Mouse (Mus musculus): ENCODE measurements around the gene Apopt1. TPM values are rescaled to one million over a fixed set of nuclear protein-coding genes. Genes with fewer than 3 reads are reported as not detected.
"Not testable (repeated sequence)": the region's sequence is repeated elsewhere in the genome, so short reads cannot be mapped to it uniquely, and the experiment has no call there.

Gene Apopt1
- polyA plus RNA-seq, 1 experiment from 2014 or later = 56.8 TPM

DNA sequence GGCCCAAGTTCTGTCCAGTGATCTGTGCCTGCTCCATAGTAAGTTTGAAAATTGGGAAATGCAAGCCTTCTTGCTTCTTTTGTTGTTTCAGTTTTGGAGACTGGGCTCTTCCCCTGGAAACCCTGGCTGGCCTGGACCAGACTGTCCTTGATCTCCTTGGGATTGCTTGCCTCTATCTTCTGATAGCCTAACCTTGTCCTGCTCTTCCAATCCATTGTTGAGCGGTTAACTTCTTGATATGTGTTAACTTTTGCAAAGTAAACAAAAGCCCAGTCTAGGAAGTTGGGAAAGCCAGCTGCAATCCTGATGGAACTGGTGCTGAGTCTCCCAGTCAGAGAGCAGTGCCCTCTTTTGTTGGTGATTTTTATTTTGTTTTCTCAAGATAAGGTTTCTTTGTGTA, 14.9 kb downstream of the Apopt1 start:
- Histone ChIP-seq H3K27me3 (ENCODE audit: control insufficient read depth, insufficient read depth, low read depth, low read length) (no peaks in the 10 kb centered on the region), H3K4me1 (ENCODE audit: control insufficient read depth, insufficient read depth, low read length) (peaks cover 6% of the 10 kb centered on the region), H3K9ac (ENCODE audit: low read depth, low read length) (no peak overlapping the region), H3K9me3 (replicated peaks; ENCODE audit: control insufficient read depth, low read length, poor library complexity, severe bottlenecking) (no peaks in the 10 kb centered on the region), H3K27ac (ENCODE audit: low read length) (no peak overlapping the region), H3K4me2 (ENCODE audit: low read length) (no peak overlapping the region), H3K36me3 (ENCODE audit: control insufficient read depth, insufficient read depth, low read length) (peaks cover 5% of the 10 kb centered on the region; the same call in 1 of the 2 replicates), H3K4me3 (ENCODE audit: low read depth, low read length) (no peak overlapping the region)
- 100% methylated on average over 1 of the region's 1 CpGs for WGBS
- ATAC-seq = no peak

DNA sequence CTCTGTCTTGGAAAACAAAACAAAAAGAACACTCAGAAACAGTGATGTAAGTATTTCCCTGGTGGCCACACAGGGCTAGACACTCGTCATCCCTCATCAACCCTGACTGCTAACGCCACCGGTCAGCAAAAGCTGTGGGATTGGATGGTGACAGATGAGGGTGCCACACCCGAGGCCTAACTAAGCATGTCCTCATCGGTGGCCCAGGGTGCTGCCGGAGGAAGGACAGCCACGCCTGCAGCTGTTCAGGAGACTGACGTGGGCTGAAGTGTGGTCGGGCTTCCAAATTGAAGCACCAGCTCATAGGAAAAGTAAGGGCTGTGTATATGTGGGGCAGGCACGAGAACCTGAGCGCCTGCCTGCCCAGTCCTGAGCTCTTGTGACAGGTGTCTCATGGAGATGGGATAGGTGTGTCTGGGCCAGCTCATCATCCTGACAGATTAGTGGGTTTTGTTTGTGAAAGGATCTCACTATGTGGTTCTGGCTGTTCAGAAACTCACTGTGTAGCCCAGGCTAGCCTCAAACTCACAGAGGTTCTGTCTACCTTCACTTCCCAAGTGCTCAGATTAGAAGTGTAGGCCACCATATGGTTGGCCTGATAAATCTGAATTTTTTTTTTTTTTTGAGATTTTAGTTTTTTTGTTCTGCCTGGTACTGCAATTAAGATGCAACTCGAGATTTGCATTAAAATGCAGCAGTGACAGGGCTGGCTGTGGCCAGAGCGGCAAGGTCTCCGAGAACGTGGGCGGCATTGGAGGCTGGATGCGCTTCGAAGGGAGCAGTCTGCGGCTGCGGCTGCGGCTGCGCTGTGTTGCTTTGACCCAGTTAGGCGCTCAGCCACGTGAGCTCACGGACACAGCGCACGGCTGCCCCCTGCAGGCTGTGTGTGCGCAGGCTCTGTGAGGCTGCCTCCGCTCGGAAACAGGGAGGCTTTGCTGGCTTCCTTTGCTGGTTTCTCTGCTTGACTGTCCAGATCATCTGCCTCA, 19.1 kb downstream of the Apopt1 start:
- peak overlapping the region; percentile 15; the same call in 1 of the 2 replicates for H3K4me3 ChIP-seq (ENCODE audit: low read depth, low read length)
- H3K9me3 ChIP-seq (replicated peaks; ENCODE audit: control insufficient read depth, low read length, poor library complexity, severe bottlenecking) = no peaks in the 10 kb centered on the region
- peaks cover 6% of the 10 kb centered on the region for H3K4me1 ChIP-seq (ENCODE audit: control insufficient read depth, insufficient read depth, low read length)
- H3K4me2 ChIP-seq (ENCODE audit: low read length) = peak overlapping the region; percentile 48
- peak overlapping the region; percentile 57 for H3K9ac ChIP-seq (ENCODE audit: low read depth, low read length)
- peak; percentile 94 for ATAC-seq
- 0 out of 2 replicates have a peak, but pooled peaks cover 3% of the 10 kb centered on the region for H3K36me3 ChIP-seq (ENCODE audit: control insufficient read depth, insufficient read depth, low read length)
- WGBS = 32% methylated on average over 30 of the region's 30 CpGs
- peak overlapping the region; percentile 53 for H3K27ac ChIP-seq (ENCODE audit: low read length)
- H3K27me3 ChIP-seq (ENCODE audit: control insufficient read depth, insufficient read depth, low read depth, low read length) = no peaks in the 10 kb centered on the region

DNA sequence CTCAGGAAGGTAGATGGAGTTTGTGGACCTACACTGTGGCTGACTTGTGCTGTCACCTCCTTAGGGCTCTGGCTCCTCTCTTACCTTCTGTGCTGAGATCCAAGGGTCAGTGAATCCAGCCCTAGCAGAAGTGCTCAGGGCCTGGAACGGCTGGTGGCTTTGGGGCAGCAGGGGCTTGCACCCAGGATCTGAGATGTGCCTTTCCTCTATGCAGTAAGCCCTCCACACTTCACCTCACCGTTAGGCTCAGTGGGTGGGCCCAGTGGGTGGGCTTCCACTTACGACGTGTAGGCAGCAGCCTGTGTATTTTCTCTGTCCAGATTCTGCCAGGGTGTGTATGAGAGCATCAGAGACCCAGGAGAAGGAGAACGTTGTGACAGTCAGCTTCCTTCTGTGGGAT, 19.9 kb downstream of the Apopt1 start:
- 0 out of 2 replicates have a peak overlapping the region, but pooled peaks have one; percentile 13 for H3K27ac ChIP-seq (ENCODE audit: low read length)
- 56% methylated on average over 5 of the region's 5 CpGs for WGBS
- H3K27me3 ChIP-seq (ENCODE audit: control insufficient read depth, insufficient read depth, low read depth, low read length) = no peaks in the 10 kb centered on the region
- no peaks in the 10 kb centered on the region for H3K36me3 ChIP-seq (ENCODE audit: control insufficient read depth, insufficient read depth, low read length)
- peak overlapping the region; percentile 48 for H3K4me2 ChIP-seq (ENCODE audit: low read length)
- ATAC-seq = peak; percentile 40
- H3K4me3 ChIP-seq (ENCODE audit: low read depth, low read length) = no peak overlapping the region
- peak overlapping the region; percentile 57 for H3K9ac ChIP-seq (ENCODE audit: low read depth, low read length)
- H3K4me1 ChIP-seq (ENCODE audit: control insufficient read depth, insufficient read depth, low read length) = peaks cover 6% of the 10 kb centered on the region
- no peaks in the 10 kb centered on the region for H3K9me3 ChIP-seq (replicated peaks; ENCODE audit: control insufficient read depth, low read length, poor library complexity, severe bottlenecking)

DNA sequence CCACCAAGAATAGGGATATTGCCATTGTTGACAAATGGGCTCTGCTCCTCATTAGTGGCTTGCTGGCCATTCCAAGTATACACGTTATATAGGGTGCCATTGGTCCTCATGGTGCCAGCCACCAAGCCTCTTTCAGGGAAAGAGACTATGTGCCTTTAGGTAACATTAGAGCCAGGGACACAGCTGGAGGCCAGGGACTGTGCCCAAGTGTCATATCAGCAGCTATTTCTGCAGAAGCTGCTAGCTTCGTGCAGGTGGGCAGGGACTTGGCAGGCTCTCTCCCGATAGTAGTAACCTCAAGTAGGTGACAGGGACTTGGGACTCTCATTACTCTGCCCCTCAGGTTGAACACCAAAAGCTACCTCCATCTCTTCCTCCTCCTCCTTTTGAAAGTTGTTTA, 21.9 kb downstream of the Apopt1 start:
- Histone ChIP-seq H3K4me1 (ENCODE audit: control insufficient read depth, insufficient read depth, low read length) (peaks cover 6% of the 10 kb centered on the region), H3K27me3 (ENCODE audit: control insufficient read depth, insufficient read depth, low read depth, low read length) (no peaks in the 10 kb centered on the region), H3K27ac (ENCODE audit: low read length) (no peak overlapping the region), H3K36me3 (ENCODE audit: control insufficient read depth, insufficient read depth, low read length) (no peaks in the 10 kb centered on the region), H3K4me3 (ENCODE audit: low read depth, low read length) (no peak overlapping the region), H3K4me2 (ENCODE audit: low read length) (no peak overlapping the region), H3K9ac (ENCODE audit: low read depth, low read length) (no peak overlapping the region), H3K9me3 (replicated peaks; ENCODE audit: control insufficient read depth, low read length, poor library complexity, severe bottlenecking) (no peaks in the 10 kb centered on the region)
- ATAC-seq = no peak
- WGBS = 89% methylated on average over 3 of the region's 3 CpGs

DNA sequence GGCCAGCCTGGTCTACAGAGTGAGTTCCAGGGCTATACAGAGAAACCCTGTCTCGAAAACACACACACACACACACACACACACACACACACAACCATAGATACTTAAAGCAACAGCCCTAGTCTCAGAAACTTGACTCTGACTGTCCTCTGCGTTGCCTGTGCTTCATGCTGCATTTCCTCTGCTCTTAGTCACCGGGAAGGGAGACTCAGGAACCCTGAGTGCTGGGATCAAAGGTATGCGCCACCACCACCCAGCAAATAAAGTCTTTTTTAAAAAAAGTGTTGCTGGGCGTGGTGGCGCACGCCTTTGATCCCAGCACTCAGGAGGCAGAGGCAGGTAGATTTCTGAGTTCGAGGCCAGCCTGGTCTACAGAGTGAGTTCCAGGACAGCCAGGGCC, 23.6 kb downstream of the Apopt1 start:
- ATAC-seq; H3K4me1 ChIP-seq (ENCODE audit: control insufficient read depth, insufficient read depth, low read length); H3K4me2 ChIP-seq (ENCODE audit: low read length); H3K4me3 ChIP-seq (ENCODE audit: low read depth, low read length); H3K9me3 ChIP-seq (replicated peaks; ENCODE audit: control insufficient read depth, low read length, poor library complexity, severe bottlenecking); H3K9ac ChIP-seq (ENCODE audit: low read depth, low read length); H3K27ac ChIP-seq (ENCODE audit: low read length); H3K36me3 ChIP-seq (ENCODE audit: control insufficient read depth, insufficient read depth, low read length); H3K27me3 ChIP-seq (ENCODE audit: control insufficient read depth, insufficient read depth, low read depth, low read length): not testable (repeated sequence)
- 90% methylated on average over 8 of the region's 8 CpGs for WGBS

DNA sequence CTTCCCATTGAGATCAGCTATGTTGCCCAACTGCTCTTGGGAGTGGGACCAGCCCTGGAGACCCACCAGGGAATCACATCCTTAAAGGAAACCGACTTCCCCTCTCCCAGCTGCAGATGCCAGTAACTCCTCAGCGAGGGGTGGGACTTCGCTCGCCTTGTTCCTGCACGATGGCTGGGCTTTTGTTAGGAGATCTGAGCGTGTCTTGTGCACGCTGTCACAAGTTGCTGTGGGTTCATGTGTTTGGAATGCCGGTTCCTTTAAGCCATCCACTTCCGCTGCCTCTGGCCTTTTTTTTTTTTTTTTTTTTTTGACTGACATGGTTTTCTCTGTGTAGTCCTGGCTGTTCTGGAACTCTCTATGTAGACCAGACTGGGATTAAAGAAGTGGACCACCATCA, 24.3 kb downstream of the Apopt1 start:
- Histone ChIP-seq H3K4me3 (ENCODE audit: low read depth, low read length) (no peak overlapping the region), H3K9ac (ENCODE audit: low read depth, low read length) (no peak overlapping the region), H3K4me1 (ENCODE audit: control insufficient read depth, insufficient read depth, low read length) (peaks cover under 1% of the 10 kb centered on the region; the same call in 1 of the 2 replicates), H3K27ac (ENCODE audit: low read length) (no peak overlapping the region), H3K9me3 (replicated peaks; ENCODE audit: control insufficient read depth, low read length, poor library complexity, severe bottlenecking) (no peaks in the 10 kb centered on the region), H3K27me3 (ENCODE audit: control insufficient read depth, insufficient read depth, low read depth, low read length) (no peaks in the 10 kb centered on the region), H3K4me2 (ENCODE audit: low read length) (no peak overlapping the region), H3K36me3 (ENCODE audit: control insufficient read depth, insufficient read depth, low read length) (no peaks in the 10 kb centered on the region)
- no peak for ATAC-seq
- 58% methylated on average over 9 of the region's 9 CpGs for WGBS

DNA sequence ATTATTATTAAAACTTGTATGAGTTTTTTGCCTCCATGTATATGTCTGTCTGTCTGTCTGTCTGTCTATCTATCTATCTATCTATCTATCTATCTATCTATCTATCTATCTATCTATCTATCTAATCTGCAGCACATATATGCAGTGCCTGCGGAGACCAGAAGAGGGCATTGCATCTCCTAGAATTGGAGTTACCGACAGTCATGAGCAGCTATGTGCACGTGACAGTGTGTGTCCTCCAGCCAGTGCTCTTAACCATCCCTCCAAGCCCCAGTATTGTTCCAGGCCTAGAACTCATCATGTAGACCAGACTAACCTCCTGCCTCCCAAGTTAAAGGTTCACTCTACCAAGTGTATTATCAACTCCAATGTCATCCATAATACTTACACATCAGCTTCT, 25.7 kb downstream of the Apopt1 start:
- no peaks in the 10 kb centered on the region for H3K27me3 ChIP-seq (ENCODE audit: control insufficient read depth, insufficient read depth, low read depth, low read length)
- H3K9me3 ChIP-seq (replicated peaks; ENCODE audit: control insufficient read depth, low read length, poor library complexity, severe bottlenecking) = no peaks in the 10 kb centered on the region
- H3K4me2 ChIP-seq (ENCODE audit: low read length) = no peak overlapping the region
- H3K27ac ChIP-seq (ENCODE audit: low read length) = no peak overlapping the region
- WGBS = 9% methylated on average over 3 of the region's 3 CpGs
- ATAC-seq = no peak
- no peak overlapping the region for H3K4me3 ChIP-seq (ENCODE audit: low read depth, low read length)
- no peak overlapping the region for H3K9ac ChIP-seq (ENCODE audit: low read depth, low read length)
- no peaks in the 10 kb centered on the region for H3K4me1 ChIP-seq (ENCODE audit: control insufficient read depth, insufficient read depth, low read length)
- no peaks in the 10 kb centered on the region for H3K36me3 ChIP-seq (ENCODE audit: control insufficient read depth, insufficient read depth, low read length)

DNA sequence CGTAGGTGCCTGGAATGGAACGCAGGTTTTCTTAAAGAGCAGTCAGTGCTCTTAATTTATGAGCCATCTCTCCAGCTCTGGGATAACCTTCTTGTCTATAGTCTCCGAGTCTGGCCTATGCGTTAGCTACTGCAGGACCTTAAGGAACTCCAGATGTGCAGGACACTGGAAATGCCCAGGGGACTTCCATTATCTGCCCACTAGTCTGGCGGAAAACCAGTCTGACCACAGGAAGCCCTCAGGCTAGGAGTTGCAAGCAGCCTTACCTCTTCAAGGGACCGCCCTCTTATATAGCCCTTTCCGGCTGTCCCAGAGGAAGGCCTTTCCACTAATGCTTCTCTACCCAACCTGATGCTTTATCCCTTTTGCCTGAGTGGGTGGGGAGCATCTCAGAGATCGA, 28.3 kb downstream of the Apopt1 start:
- no peak overlapping the region for H3K9ac ChIP-seq (ENCODE audit: low read depth, low read length)
- no peaks in the 10 kb centered on the region for H3K4me1 ChIP-seq (ENCODE audit: control insufficient read depth, insufficient read depth, low read length)
- H3K4me3 ChIP-seq (ENCODE audit: low read depth, low read length) = no peak overlapping the region
- no peaks in the 10 kb centered on the region for H3K27me3 ChIP-seq (ENCODE audit: control insufficient read depth, insufficient read depth, low read depth, low read length)
- no peak for ATAC-seq
- WGBS = 87% methylated on average over 8 of the region's 8 CpGs
- no peak overlapping the region for H3K27ac ChIP-seq (ENCODE audit: low read length)
- no peaks in the 10 kb centered on the region for H3K36me3 ChIP-seq (ENCODE audit: control insufficient read depth, insufficient read depth, low read length)
- no peaks in the 10 kb centered on the region for H3K9me3 ChIP-seq (replicated peaks; ENCODE audit: control insufficient read depth, low read length, poor library complexity, severe bottlenecking)
- H3K4me2 ChIP-seq (ENCODE audit: low read length) = no peak overlapping the region

DNA sequence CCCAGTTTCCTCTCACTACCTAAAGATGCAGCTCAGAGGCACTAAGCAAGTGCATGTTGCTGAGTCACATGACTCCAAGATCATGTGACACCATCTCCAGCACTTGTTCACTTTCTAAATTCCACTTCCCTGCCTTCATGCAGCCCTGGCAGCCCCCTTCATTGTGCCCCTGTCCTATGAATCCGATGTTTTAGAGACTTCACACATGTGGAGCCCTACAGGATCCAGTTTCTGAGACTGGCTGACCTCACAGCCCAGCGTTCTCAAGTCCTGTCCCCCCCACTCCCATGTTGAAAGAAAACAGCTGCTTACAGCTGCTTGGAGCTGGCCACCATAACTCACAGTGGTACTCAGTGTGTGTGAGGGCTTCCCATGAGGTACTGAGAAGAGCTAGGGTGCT, 30.4 kb downstream of the Apopt1 start:
- WGBS = 79% methylated on average over 2 of the region's 2 CpGs
- ATAC-seq = no peak
- Histone ChIP-seq H3K36me3 (ENCODE audit: control insufficient read depth, insufficient read depth, low read length) (no peaks in the 10 kb centered on the region), H3K27ac (ENCODE audit: low read length) (no peak overlapping the region), H3K4me3 (ENCODE audit: low read depth, low read length) (no peak overlapping the region), H3K27me3 (ENCODE audit: control insufficient read depth, insufficient read depth, low read depth, low read length) (no peaks in the 10 kb centered on the region), H3K4me2 (ENCODE audit: low read length) (no peak overlapping the region), H3K9ac (ENCODE audit: low read depth, low read length) (no peak overlapping the region), H3K9me3 (replicated peaks; ENCODE audit: control insufficient read depth, low read length, poor library complexity, severe bottlenecking) (no peaks in the 10 kb centered on the region), H3K4me1 (ENCODE audit: control insufficient read depth, insufficient read depth, low read length) (no peaks in the 10 kb centered on the region)
